Mouse (Mus musculus) thymus, adult 2 months (tissue): ENCODE data around the gene Adamts13.

Experiments
- CTCF ChIP-seq: fragments of 200-500 bp; IDR thresholded peaks from 2 replicates; pipeline ENCODE4 v1.5.1; 2012; ENCODE audit warnings: mild to moderate bottlenecking, control low read depth, low read length, moderate library complexity, borderline replicate concordance; ENCODE audit not compliant: control insufficient read depth, poor library complexity, insufficient read depth; ENCODE audit errors: extremely low read depth
- POLR2A ChIP-seq: fragments of 200-500 bp; IDR thresholded peaks from 2 replicates; pipeline ENCODE4 v1.6.1; 2012; ENCODE audit warnings: mild to moderate bottlenecking, low read length, control low read depth, moderate library complexity; ENCODE audit not compliant: control insufficient read depth, poor library complexity, insufficient read depth; ENCODE audit errors: extremely low read depth

GRCm38 (mm10) chr2:27022612-27023011 is 49.4 kb downstream of the Adamts13 start:
- TF ChIP-seq CTCF (no peak), POLR2A (no peak)
